Mouse (Mus musculus) ES-E14 (cell line): ENCODE measurements around the gene Tfip11. TPM values are rescaled to one million over a fixed set of nuclear protein-coding genes. Genes with fewer than 3 reads are reported as not detected.

ENCODE experiments used
- DNase-seq: peaks from one replicate; pipeline ENCODE4 v3.0.0-alpha.2; 2013; ENCODE audit warnings: low read depth, low spot score
- H3K27ac ChIP-seq: 2 replicates; pipeline ENCODE4 v1.5.1; 2012; ENCODE audit warnings: low read depth, mild to moderate bottlenecking, low read length, moderate library complexity, mixed read lengths; ENCODE audit not compliant: poor library complexity, insufficient read depth, severe bottlenecking
- H3K36me3 ChIP-seq: 2 replicates; pipeline ENCODE4 v1.6.1; 2012; ENCODE audit warnings: mild to moderate bottlenecking, low read length, moderate library complexity, mixed read lengths; ENCODE audit not compliant: control insufficient read depth, poor library complexity, insufficient read depth, severe bottlenecking
- H3K4me1 ChIP-seq, 2 experiments: fragments of 150-350 bp in 1 of 2; sonication (generic) in 1 of 2; 2 replicates each; pipeline ENCODE4 v1.6.1; 2012; ENCODE audit warnings: low read length in 2 of 2, mild to moderate bottlenecking in 1 of 2, mixed read lengths in 1 of 2; ENCODE audit not compliant: control insufficient read depth in 2 of 2, insufficient read depth in 2 of 2, poor library complexity in 1 of 2
- H3K4me3 ChIP-seq, 2 experiments: fragments of 150-350 bp in 1 of 2; sonication (generic) in 1 of 2; 2 replicates each; pipeline ENCODE4 v1.5.1; 2012; ENCODE audit warnings: low read length in 2 of 2, low read depth in 1 of 2, mild to moderate bottlenecking in 1 of 2, mixed read lengths in 1 of 2; ENCODE audit not compliant: insufficient read depth in 1 of 2, poor library complexity in 1 of 2, severe bottlenecking in 1 of 2
- H3K9ac ChIP-seq: 2 replicates; pipeline ENCODE4 v1.6.1; 2012; ENCODE audit warnings: low read depth, mild to moderate bottlenecking, low read length, mixed read lengths; ENCODE audit not compliant: poor library complexity, insufficient read depth, severe bottlenecking
- H3K9me3 ChIP-seq: fragments of 150-350 bp; sonication (generic); 2 replicates; pipeline ENCODE4 v1.6.1; 2012; ENCODE audit warnings: low read depth, mild to moderate bottlenecking, low read length; ENCODE audit not compliant: control insufficient read depth, insufficient read depth
- CHD2 ChIP-seq: IDR thresholded peaks from 2 replicates; pipeline ENCODE4 v1.6.1; 2014; ENCODE audit warnings: mild to moderate bottlenecking, low read depth, low read length, inconsistent platforms
- HCFC1 ChIP-seq: IDR thresholded peaks from 2 replicates; pipeline ENCODE4 v1.6.1; 2012; ENCODE audit warnings: low read length, inconsistent platforms, borderline replicate concordance; ENCODE audit not compliant: insufficient read depth
- MAFK ChIP-seq: IDR thresholded peaks from 2 replicates; pipeline ENCODE4 v1.6.1; 2014; ENCODE audit warnings: mild to moderate bottlenecking, low read depth, low read length, inconsistent platforms; ENCODE audit not compliant: insufficient read depth
- ZC3H11A ChIP-seq: IDR thresholded peaks from 2 replicates; pipeline ENCODE4 v1.6.1; 2012; ENCODE audit warnings: low read depth, mild to moderate bottlenecking, inconsistent platforms, low read length, borderline replicate concordance
- ZNF384 ChIP-seq: IDR thresholded peaks from 2 replicates; pipeline ENCODE4 v1.6.1; 2012; ENCODE audit warnings: low read depth, low read length, inconsistent platforms
- in situ Hi-C, 2 experiments: fragments of 600-800 bp; cut with MboI; formaldehyde crosslinking; loops; one replicate each; pipeline ENCODE4 v1.15.1; 2025; ENCODE audit warnings: low sequenced_read_pairs in 2 of 2, inconsistent platforms in 1 of 2; ENCODE audit not compliant: unreplicated experiment in 2 of 2
- total RNA-seq: library from RNA; depleted of rRNA; stranded (reverse); fragments of 300-350 nt; gene quantifications from 2 replicates; pipeline ENCODE4 v1.2.3, GENCODE M21; 2012

Gene Tfip11
- total RNA-seq, 1 experiment, result 38.9 TPM

DNA sequence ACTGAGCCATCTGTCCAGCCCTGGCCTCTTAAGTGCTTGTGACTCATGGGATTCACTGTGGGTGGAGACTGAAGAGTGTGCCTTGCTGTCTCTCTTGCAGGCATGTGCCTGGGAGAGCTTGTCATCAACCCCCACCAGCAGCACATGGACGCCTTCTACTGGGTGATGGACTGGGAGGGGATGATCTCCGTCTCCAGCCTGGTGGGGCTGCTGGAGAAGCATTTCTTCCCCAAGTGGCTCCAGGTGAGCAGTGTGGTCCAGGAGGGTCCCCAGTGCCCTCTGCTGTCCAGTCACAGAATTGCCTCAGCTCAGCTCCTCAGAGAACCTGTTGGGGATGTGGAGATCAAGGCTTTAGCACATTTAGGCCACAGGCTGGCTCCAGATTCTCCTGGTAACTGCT lies 9.3 kb downstream of the Tfip11 start:
- Histone ChIP-seq H3K36me3 (peaks cover 84% of the 10 kb centered on the region), H3K9ac (no peak overlapping the region), H3K4me3 (no peak overlapping the region), H3K4me1 (no peaks in the 10 kb centered on the region), H3K9me3 (no peaks in the 10 kb centered on the region), H3K27ac (no peak overlapping the region)
- TF ChIP-seq HCFC1, result no peak
- no peak for TF ChIP-seq CHD2
- no peak for TF ChIP-seq ZC3H11A
- TF ChIP-seq ZNF384, result no peak
- no peak for TF ChIP-seq MAFK
- in situ Hi-C loops, result loop anchor here in 1 of 2 experiments (25.0 kb wide), 1 partner anchor 98 kb away; no protein-coding TSS in a partner anchor
- DNase-seq, result no peak

DNA sequence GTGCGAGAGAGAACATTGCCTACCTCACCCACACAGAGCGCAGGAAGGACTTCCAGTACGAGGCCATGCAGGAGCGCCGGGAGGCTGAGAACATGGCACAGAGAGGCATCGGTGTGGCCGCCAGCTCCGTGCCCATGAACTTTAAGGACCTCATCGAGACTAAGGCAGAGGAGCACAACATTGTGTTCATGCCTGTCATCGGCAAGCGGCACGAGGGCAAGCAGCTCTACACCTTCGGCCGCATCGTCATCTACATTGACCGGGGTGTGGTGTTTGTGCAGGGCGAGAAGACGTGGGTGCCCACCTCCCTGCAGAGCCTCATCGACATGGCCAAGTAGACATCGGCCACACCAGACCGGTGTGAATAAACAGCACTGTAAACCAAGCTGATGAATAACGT lies 10.8 kb downstream of the Tfip11 start:
- in situ Hi-C loops, result loop anchor here in 1 of 2 experiments (25.0 kb wide), 1 partner anchor 100 kb away; no protein-coding TSS in a partner anchor
- H3K4me3 ChIP-seq, result no peak overlapping the region
- DNase-seq, result no peak
- TF ChIP-seq HCFC1, result no peak
- no peak for TF ChIP-seq MAFK
- no peak overlapping the region for H3K9ac ChIP-seq
- no peaks in the 10 kb centered on the region for H3K4me1 ChIP-seq
- no peaks in the 10 kb centered on the region for H3K9me3 ChIP-seq
- H3K36me3 ChIP-seq, result peaks cover 69% of the 10 kb centered on the region
- H3K27ac ChIP-seq, result no peak overlapping the region

DNA sequence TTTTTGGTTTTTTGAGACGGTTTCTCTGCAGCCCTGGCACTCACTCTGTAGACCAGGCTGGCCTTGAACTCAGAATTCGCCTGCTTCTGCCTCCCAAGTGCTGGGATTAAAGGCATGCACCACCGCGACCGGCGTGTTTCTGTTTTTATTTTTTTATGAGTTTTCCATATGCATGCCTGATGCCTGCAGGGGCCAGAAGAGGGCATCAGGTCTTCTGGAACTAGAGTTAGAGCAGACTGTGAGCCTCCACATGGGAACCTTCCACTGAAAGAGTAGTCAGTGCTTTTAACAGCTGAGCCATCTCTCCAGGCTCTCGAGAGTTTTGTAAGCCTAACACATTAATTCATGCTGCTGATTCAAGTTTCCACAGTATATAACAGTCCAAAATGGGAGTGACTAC lies 13.1 kb downstream of the Tfip11 start:
- H3K4me1 ChIP-seq, result no peaks in the 10 kb centered on the region
- DNase-seq, result no peak
- no peaks in the 10 kb centered on the region for H3K9me3 ChIP-seq
- peaks cover 47% of the 10 kb centered on the region for H3K36me3 ChIP-seq
- in situ Hi-C loops, result loop anchor here in 1 of 2 experiments (25.0 kb wide), 1 partner anchor 102 kb away; no protein-coding TSS in a partner anchor
- no peak for TF ChIP-seq MAFK
- no peak for TF ChIP-seq ZNF384
- TF ChIP-seq HCFC1, result no peak
- TF ChIP-seq CHD2, result no peak
- no peak for TF ChIP-seq ZC3H11A
- no peak overlapping the region for H3K27ac ChIP-seq
- H3K9ac ChIP-seq, result no peak overlapping the region
- no peak overlapping the region for H3K4me3 ChIP-seq

DNA sequence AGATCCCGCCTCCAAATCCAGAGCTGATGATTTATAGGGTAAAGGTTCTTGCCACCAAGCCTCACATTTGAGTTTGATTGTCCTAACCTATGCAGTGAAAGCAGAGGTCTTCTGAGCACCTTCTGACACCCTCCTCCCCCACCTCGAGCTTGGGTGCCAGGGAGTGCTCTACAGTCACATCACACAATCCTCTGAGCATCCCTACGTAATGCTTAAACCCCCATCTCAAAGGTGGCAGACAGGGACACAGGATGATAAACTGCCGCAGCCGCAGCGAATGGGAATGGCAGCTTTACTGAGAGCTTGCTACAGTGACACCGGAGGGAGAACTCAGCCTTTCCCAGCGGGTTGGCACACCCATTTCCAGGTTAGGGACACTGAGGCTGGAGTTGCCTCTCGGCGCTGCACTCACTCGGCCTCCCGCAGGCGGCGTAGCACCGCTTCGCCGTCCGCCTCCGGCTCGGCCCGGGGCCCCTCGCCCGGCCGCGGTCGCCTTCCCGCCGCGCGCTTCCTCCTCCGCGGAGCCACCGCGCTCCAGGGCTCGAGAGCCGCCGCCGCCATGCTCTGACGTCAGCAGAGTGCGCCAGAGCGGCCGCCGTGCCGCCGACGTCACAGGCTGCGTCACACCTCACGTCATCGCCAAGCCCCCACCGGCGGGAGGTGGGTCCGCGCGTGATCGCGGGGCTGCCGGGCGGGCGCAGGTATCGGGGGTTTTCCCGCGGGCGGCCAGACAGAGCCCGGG lies 16.5 kb downstream of the Tfip11 start, which contains the start of the genes Srrd and Hps4:
Gene Srrd (minus strand): TSS at position 578 of the 742 bp plus-strand sequence.
Gene Hps4 (plus strand): TSS at position 621 of the 742 bp plus-strand sequence.
- in situ Hi-C loops, result loop anchor here in 1 of 2 experiments (25.0 kb wide), 1 partner anchor 105 kb away; no protein-coding TSS in a partner anchor
- no peaks in the 10 kb centered on the region for H3K9me3 ChIP-seq
- no peak within 1 kb of the TSS for H3K27ac ChIP-seq
- H3K4me1 ChIP-seq, result no peaks in the 10 kb centered on the region
- H3K36me3 ChIP-seq, result peaks cover 21% of the 10 kb centered on the region
- peak within 1 kb of the TSS; percentile 82 for H3K9ac ChIP-seq
- TF ChIP-seq HCFC1 (peak; percentile 75; the same call in 1 of the 2 replicates), CHD2 (no peak)
- peak within 1 kb of the TSS; percentile 81 to 94 for H3K4me3 ChIP-seq
- no peak for DNase-seq
